Mouse (Mus musculus) liver, embryonic 11.5 days (tissue): ENCODE measurements around the gene Prodh2. TPM values are rescaled to one million over a fixed set of nuclear protein-coding genes. Genes with fewer than 3 reads are reported as not detected.

Source experiments
- ATAC-seq: fragments of 200-750 bp; cut with Nextera tagmentation; replicated peaks from 2 replicates; pipeline ENCODE4 v1.8.0; 2017; ENCODE audit warnings: moderate number of reproducible peaks, mild to moderate bottlenecking, moderate TSS enrichment, moderate library complexity; ENCODE audit not compliant: low FRiP score
- DNase-seq: peaks from one replicate; pipeline ENCODE4 v3.0.0-alpha.2; 2017; ENCODE audit warnings: low spot score
- H3K27ac ChIP-seq: fragments of 300-500 bp; sonication (generic); 2 replicates; pipeline ENCODE4 v1.5.1; 2014; ENCODE audit warnings: mild to moderate bottlenecking, low read depth, low read length, control low read depth
- H3K27me3 ChIP-seq: fragments of 300-500 bp; sonication (generic); replicated peaks from 2 replicates; pipeline ENCODE4 v1.6.1; 2014; ENCODE audit warnings: low read length, mixed read lengths; ENCODE audit not compliant: control insufficient read depth, insufficient read depth
- H3K36me3 ChIP-seq: fragments of 300-500 bp; sonication (generic); 2 replicates; pipeline ENCODE4 v1.6.1; 2014; ENCODE audit warnings: mild to moderate bottlenecking, low read length, moderate library complexity, mixed read lengths; ENCODE audit not compliant: control insufficient read depth, insufficient read depth
- H3K4me1 ChIP-seq: fragments of 300-500 bp; sonication (generic); replicated peaks from 2 replicates; pipeline ENCODE4 v1.6.1; 2014; ENCODE audit warnings: low read length, mixed read lengths; ENCODE audit not compliant: control insufficient read depth, insufficient read depth
- H3K4me2 ChIP-seq: fragments of 300-500 bp; sonication (generic); 2 replicates; pipeline ENCODE4 v1.6.1; 2014; ENCODE audit warnings: mild to moderate bottlenecking, control low read depth, moderate library complexity
- H3K4me3 ChIP-seq: fragments of 300-500 bp; sonication (generic); 2 replicates; pipeline ENCODE4 v1.5.1; 2014; ENCODE audit warnings: low read depth, low read length, control low read depth
- H3K9ac ChIP-seq: fragments of 300-500 bp; sonication (generic); 2 replicates; pipeline ENCODE4 v1.6.1; 2014; ENCODE audit warnings: low read depth, low read length, control low read depth
- H3K9me3 ChIP-seq: fragments of 300-500 bp; sonication (generic); 2 replicates; pipeline ENCODE4 v1.6.1; 2016; ENCODE audit warnings: low read length, inconsistent platforms, mixed read lengths; ENCODE audit not compliant: control insufficient read depth
- WGBS: fragments of 180-500 bp; shearing (Covaris S2); extraction: QIAGEN DNeasy Blood & Tissue Kit; methylation state at CpG from one replicate; pipeline ENCODE4 v1.1.7; 2014; 5-methylcytosine and 5-hydroxymethylcytosine counted together
- polyA plus RNA-seq: library from polyadenylated mRNA; unstranded; fragments of >200 nt; fragmentation: Nextera tagmentation; extraction: Ambion mirVana; gene quantifications from 2 replicates; pipeline ENCODE4 v1.2.1, GENCODE M21; 2014

Prodh2 gene
- polyA plus RNA-seq, 1 experiment from 2014 or later, result 19.0 TPM

DNA sequence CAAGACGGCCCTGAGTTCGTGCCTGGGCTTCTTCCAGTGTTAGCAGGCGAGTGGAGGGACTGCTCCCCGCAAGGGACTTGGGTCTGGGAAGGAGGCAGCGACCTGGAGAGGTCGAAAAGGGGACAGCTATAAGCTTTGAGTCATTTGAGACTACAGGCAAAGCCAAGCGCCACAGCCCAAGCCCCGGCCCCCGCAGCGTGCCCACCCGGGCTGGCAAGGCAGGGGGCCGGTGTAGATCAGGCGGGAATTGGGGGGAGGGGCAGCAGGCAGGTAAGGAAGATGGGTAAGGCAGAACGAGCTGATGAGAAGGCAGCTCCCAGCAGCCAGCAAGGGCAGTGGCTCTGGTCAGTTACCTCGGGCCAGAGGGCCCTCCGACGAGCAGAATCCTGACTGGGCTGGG is 33.0 kb downstream of the Prodh2 start:
- Histone ChIP-seq H3K27me3 (no peaks in the 10 kb centered on the region), H3K36me3 (peaks cover 17% of the 10 kb centered on the region), H3K4me3 (no peak overlapping the region), H3K9ac (no peak overlapping the region), H3K9me3 (no peaks in the 10 kb centered on the region), H3K4me1 (peaks cover 3% of the 10 kb centered on the region; the same call in 1 of the 2 replicates), H3K4me2 (no peak overlapping the region; the same call in 1 of the 2 replicates), H3K27ac (no peak overlapping the region)
- ATAC-seq, result no peak
- WGBS, result 42% methylated on average over 17 of the region's 17 CpGs
- no peak for DNase-seq

DNA sequence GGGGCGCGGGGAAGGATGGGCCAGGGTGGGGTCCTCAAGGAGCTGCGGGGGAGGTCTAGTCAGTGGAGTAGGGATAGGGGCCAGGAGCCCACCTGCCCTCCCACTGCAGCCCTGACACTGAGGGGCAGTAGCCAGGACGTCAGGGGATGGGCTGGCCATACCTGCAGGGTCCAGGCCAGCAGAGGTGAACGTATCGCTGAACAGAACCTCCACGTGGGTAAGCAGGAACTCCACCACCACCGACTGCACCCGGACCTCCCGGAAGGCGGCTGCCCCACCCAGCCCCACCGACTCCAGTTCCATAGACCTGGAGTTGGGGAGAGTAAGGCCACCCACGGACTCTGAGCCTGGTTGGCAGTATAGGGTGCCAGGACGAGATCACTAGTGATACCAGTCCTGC is 33.6 kb downstream of the Prodh2 start:
- DNase-seq, result no peak
- Histone ChIP-seq H3K27ac (no peak overlapping the region), H3K4me2 (no peak overlapping the region)

DNA sequence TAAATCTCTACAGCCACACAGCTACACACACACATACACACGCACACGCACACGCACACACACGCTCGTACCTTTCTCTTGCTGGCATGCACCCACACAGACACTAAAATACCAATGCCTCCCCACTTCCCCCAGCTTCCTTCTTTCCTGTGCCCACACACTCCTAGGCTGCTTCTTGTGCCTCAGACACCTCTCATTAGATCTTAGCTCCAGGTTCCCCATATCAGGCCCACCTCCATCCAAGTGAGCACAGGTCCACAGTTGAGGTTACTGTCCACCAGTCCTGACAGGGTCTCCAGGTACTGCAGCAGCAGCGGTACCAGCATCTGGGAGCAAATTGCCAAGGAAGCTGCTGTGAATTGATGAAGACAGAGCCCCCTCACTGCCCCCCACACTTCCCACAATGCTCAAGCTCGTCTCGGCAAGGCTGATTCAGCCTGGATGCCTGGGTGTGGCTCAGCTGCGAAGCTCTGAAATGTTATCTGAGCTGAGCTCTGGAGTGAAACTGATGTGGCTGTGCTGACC is 37.9 kb downstream of the Prodh2 start:
- Histone ChIP-seq H3K9ac (0 out of 2 replicates have a peak overlapping the region, but pooled peaks have one; percentile 9), H3K36me3 (peaks cover 14% of the 10 kb centered on the region), H3K27ac (no peak overlapping the region), H3K4me3 (no peak overlapping the region), H3K9me3 (no peaks in the 10 kb centered on the region), H3K4me1 (peaks cover 14% of the 10 kb centered on the region), H3K4me2 (no peak overlapping the region), H3K27me3 (no peaks in the 10 kb centered on the region)
- ATAC-seq, result no peak
- DNase-seq, result no peak
- 76% methylated on average over 9 of the region's 9 CpGs for WGBS

More for the DNA sequence above, 33.6 kb downstream of the Prodh2 start:
- WGBS, result 75% methylated on average over 14 of the region's 14 CpGs
- Histone ChIP-seq H3K27me3 (no peaks in the 10 kb centered on the region), H3K9ac (no peak overlapping the region), H3K9me3 (no peaks in the 10 kb centered on the region), H3K36me3 (peaks cover 17% of the 10 kb centered on the region), H3K4me3 (no peak overlapping the region), H3K4me1 (peaks cover 3% of the 10 kb centered on the region; the same call in 1 of the 2 replicates)
- no peak for ATAC-seq

DNA sequence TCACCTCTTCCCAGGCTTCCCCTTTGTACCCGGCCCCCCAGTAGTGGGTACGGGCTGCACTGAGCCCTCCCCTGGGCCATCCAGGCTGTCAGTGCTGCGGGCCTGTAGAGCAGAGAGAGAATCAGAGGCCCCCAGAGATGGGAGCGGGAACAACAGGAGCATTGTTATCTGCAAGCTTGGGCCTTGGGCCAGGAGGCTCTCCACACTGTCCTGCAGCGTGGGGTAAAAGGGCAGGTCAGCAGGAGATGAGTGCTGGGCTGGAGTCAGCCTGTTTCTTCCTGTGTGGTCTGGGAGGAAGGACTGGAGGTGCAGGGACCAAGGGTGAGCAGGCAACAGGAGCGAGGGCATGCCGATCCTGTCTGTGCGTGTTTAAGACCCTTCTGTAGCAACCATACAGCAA is 39.5 kb downstream of the Prodh2 start:
- no peak for DNase-seq
- Histone ChIP-seq H3K4me1 (peaks cover 12% of the 10 kb centered on the region), H3K36me3 (peaks cover 14% of the 10 kb centered on the region), H3K9me3 (no peaks in the 10 kb centered on the region), H3K27me3 (no peaks in the 10 kb centered on the region), H3K4me3 (no peak overlapping the region; the same call in 1 of the 2 replicates), H3K27ac (no peak overlapping the region), H3K4me2 (no peak overlapping the region), H3K9ac (no peak overlapping the region)
- no peak for ATAC-seq
- 55% methylated on average over 8 of the region's 8 CpGs for WGBS

DNA sequence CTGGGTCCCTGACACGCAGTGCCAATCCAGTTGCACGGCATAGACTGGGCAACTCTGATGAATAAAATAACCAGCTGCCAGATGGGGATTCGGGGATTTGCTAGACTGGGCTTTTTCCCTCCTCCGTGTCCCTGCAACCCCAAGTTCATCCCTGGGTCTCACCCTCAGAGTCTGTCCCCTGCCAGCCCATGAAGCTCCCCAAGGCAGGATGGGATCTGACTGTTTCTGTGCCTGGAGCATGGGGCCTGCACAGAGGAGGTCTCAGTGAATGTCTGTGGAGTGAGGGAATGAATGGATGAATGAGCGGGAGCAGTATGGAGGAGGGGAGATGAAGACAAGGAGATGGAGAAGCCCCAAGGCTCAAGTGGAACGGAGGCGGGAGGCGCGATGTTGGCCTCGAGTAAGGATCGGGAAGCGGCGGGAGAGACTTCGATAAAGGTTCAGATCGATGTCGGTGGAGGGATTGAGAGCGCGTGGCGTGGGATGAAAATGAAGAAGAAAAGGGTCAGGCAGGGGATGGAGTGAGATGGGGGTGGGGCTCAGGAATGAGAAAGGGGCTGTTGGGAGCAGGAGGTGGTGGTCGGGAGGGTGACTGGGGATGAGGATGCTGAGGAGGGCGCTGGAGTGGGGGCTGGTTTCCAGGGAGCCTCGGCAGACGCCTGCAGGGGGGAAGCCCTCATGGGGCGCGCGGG is 40.7 kb downstream of the Prodh2 start:
- Histone ChIP-seq H3K9ac (peak overlapping the region; percentile 83), H3K9me3 (no peaks in the 10 kb centered on the region), H3K27me3 (no peaks in the 10 kb centered on the region), H3K4me2 (peak overlapping the region; percentile 97), H3K4me1 (peaks cover 12% of the 10 kb centered on the region), H3K4me3 (peak overlapping the region; percentile 79), H3K27ac (peak overlapping the region; percentile 62; the same call in 1 of the 2 replicates), H3K36me3 (peaks cover 12% of the 10 kb centered on the region)
- no peak for DNase-seq
- no peak; the same call in 1 of the 2 replicates for ATAC-seq
- WGBS, result 14% methylated on average over 26 of the region's 26 CpGs

DNA sequence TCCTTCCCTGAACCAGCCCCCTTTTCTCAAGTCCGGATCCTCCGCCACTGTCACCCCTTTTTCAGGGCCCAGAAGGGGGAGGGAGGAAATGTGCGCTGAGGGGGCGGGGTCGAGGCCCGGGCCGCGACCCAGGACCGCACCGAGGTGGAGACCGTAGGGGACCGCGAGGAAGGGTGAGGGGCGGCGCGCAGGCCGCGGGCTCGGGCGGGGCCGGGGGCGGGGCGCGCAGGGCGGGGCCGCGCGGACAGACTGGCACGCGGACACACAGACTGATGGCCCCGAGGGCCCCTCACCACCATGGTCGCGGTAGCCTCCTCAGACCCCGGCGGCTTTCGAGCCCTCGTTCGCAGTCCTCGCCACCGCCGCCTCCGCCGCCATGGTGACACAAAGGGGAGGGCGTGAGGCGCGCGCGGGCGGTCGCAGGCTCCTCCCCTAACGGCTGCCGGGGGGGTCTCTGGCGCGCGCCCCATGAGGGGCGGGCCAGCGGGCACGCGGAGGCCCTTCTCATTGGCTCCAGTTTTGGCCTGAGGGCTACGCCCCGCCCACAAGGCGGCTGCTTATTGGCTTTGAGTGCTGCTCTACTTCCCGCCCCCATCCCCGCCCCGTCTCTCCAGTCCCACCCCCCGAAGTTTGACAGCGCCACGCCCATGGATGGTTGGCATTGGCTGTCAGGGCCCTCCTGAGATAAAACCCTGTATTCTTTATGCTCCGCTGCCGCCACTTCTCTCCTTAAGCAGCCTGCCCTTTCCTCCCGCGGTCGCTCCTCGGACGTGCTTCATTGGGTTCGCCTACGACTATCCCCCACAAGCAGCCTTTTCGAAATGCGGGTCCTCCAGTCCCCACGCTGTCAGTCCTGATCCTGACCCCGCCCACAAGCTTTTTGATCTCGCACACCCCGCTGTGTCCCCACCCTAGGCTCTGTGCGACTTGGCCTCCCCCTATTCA is 41.5 kb downstream of the Prodh2 start, which contains the start of gene Arhgap33:
Gene Arhgap33, minus strand, starts transcription at position 428 of the 945 bp plus-strand sequence.
- Histone ChIP-seq H3K36me3 (peaks cover 5% of the 10 kb centered on the region), H3K27me3 (no peaks in the 10 kb centered on the region), H3K4me1 (peaks cover 12% of the 10 kb centered on the region), H3K9me3 (no peaks in the 10 kb centered on the region), H3K4me2 (peak within 1 kb of the TSS; percentile 97), H3K27ac (peak within 1 kb of the TSS; percentile 62), H3K4me3 (peak within 1 kb of the TSS; percentile 79), H3K9ac (peak within 1 kb of the TSS; percentile 83)
- under 1% methylated on average over 79 of the region's 84 CpGs for WGBS
- ATAC-seq, result peak; percentile 94
- DNase-seq, result peak; percentile 96

DNA sequence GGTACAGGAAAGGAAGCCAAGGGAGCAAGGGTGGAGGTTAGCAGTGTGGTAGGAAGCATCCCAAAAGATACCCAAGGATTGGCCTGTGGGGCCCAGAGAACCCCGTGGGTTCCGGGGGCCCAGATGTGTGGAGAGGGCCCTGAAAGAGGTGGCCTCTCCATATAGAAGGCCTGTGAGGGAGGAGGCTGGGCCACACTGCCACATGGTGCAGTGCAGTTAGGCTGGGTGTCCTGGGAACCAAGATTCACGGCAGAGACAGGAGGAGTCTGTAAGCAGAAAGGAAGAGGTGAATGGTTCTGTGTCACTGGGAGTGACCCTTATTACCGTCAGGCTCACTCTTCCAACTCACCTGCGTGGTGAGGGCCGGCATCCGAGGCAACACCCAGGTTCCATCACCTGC is 47.1 kb downstream of the Prodh2 start:
- H3K4me2 ChIP-seq, result no peak overlapping the region
- WGBS, result 93% methylated on average over 7 of the region's 7 CpGs

DNA sequence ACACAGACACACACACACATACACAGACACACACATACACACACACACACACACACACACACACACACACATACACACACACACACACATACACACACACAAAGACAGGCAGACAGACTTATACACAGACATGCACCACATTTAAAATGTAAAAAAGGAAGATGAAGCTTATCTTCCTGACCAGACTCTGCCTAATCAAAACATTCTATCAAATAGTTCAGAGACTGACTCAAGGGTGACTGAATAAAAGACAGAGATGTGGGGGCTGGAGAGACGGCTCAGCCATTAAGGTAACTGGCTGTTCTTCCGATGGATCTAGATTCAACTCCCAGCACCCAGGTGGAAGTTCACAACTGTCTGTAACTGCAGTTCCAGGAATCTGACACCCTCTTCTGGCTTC is 50.9 kb downstream of the Prodh2 start:
- Histone ChIP-seq H3K9me3 (no peaks in the 10 kb centered on the region), H3K9ac (no peak overlapping the region), H3K36me3 (peaks cover 22% of the 10 kb centered on the region), H3K4me2 (no peak overlapping the region), H3K27ac (no peak overlapping the region), H3K27me3 (no peaks in the 10 kb centered on the region), H3K4me3 (no peak overlapping the region), H3K4me1 (no peaks in the 10 kb centered on the region; the same call in 1 of the 2 replicates)
- 63% methylated on average over 2 of the region's 2 CpGs for WGBS
- ATAC-seq (peak; percentile 34; the same call in 1 of the 2 replicates), DNase-seq (no peak)

More for the DNA sequence above, 47.1 kb downstream of the Prodh2 start:
- no peak overlapping the region for H3K27ac ChIP-seq
- H3K9me3 ChIP-seq, result no peaks in the 10 kb centered on the region
- peaks cover 3% of the 10 kb centered on the region; the same call in 1 of the 2 replicates for H3K4me1 ChIP-seq
- ATAC-seq (no peak), DNase-seq (no peak)
- peaks cover 10% of the 10 kb centered on the region for H3K36me3 ChIP-seq
- no peak overlapping the region for H3K9ac ChIP-seq
- no peaks in the 10 kb centered on the region for H3K27me3 ChIP-seq
- H3K4me3 ChIP-seq, result no peak overlapping the region
